Mouse (Mus musculus) C2C12 (cell line): ENCODE measurements at regions not wholly inside any gene's neighbourhood (a gene's known extent, or its start where the extent isn't known, plus 50 kb on each side); places are given as distances from the start of the nearest gene placed in this dataset.
"Not testable (repeated sequence)": the region's sequence is repeated elsewhere in the genome, so short reads cannot be mapped to it uniquely, and the experiment has no call there.

ENCODE experiments used
- H3K27me3 ChIP-seq: one replicate; pipeline ENCODE4 v1.6.1; 2011; ENCODE audit not compliant: control insufficient read depth, insufficient read depth, insufficient read length
- H3K36me3 ChIP-seq: one replicate; pipeline ENCODE4 v1.6.1; 2011; ENCODE audit not compliant: control insufficient read depth, insufficient read depth
- H3K4me3 ChIP-seq: one replicate; pipeline ENCODE4 v1.5.1; 2011; ENCODE audit warnings: mild to moderate bottlenecking, control low read depth; ENCODE audit not compliant: poor library complexity, insufficient read depth, severe bottlenecking
- H3K79me2 ChIP-seq: one replicate; pipeline ENCODE4 v1.6.1; 2011; ENCODE audit not compliant: control insufficient read depth, insufficient read depth
- H3K79me3 ChIP-seq: one replicate; pipeline ENCODE4 v1.6.1; 2011; ENCODE audit warnings: low read depth, control low read depth
- H3ac ChIP-seq: one replicate; pipeline ENCODE3; 2011; ENCODE audit warnings: low read depth; ENCODE audit not compliant: control insufficient read depth, insufficient read length
- CEBPB ChIP-seq: IDR thresholded peaks from one replicate; pipeline ENCODE4 v1.6.1; 2011; ENCODE audit warnings: low read depth, mild to moderate bottlenecking, control low read depth, moderate library complexity
- CTCF ChIP-seq: IDR thresholded peaks from one replicate; pipeline ENCODE4 v1.5.1; 2011; ENCODE audit not compliant: control insufficient read depth, insufficient read depth, insufficient read length
- FOSL1 ChIP-seq: IDR thresholded peaks from one replicate; pipeline ENCODE4 v1.8.0; 2011; ENCODE audit warnings: mild to moderate bottlenecking, low read length; ENCODE audit not compliant: poor library complexity, insufficient read depth, severe bottlenecking
- MAX ChIP-seq: IDR thresholded peaks from one replicate; pipeline ENCODE4 v1.6.1; 2011; ENCODE audit warnings: mild to moderate bottlenecking, control low read depth
- MYOD1 ChIP-seq: IDR thresholded peaks from one replicate; pipeline ENCODE4 v1.6.1; 2011; ENCODE audit warnings: low read depth; ENCODE audit not compliant: control insufficient read depth, insufficient read length
- MYOG ChIP-seq: IDR thresholded peaks from one replicate; pipeline ENCODE4 v1.6.1; 2011; ENCODE audit not compliant: control insufficient read depth, insufficient read length; ENCODE audit errors: extremely low read depth
- USF1 ChIP-seq: IDR thresholded peaks from one replicate; pipeline ENCODE4 v1.6.1; 2011; ENCODE audit warnings: low read depth, mild to moderate bottlenecking, control low read depth, moderate library complexity

- Histone ChIP-seq H3K27me3 (no peaks in the 10 kb centered on the region), H3K4me3 (no peak overlapping the region), H3K79me2 (no peaks in the 10 kb centered on the region), H3K36me3 (no peaks in the 10 kb centered on the region), H3K79me3 (no peaks in the 10 kb centered on the region), H3ac (no peak overlapping the region)
- no peak for TF ChIP-seq MAX
- TF ChIP-seq FOSL1, result no peak
- no peak for TF ChIP-seq CEBPB
- TF ChIP-seq USF1, result no peak
- no peak for TF ChIP-seq MYOG
- TF ChIP-seq CTCF, result no peak
- TF ChIP-seq MYOD1, result no peak
These were observed 541.5 kb downstream of the Diaph3 start for GRCm38 (mm10) chr14:86599511-86599910.

GRCm38 (mm10) chr14:86588525-86588924 is 552.5 kb downstream of the Diaph3 start:
- H3K79me2 ChIP-seq, result no peaks in the 10 kb centered on the region
- no peaks in the 10 kb centered on the region for H3K79me3 ChIP-seq
- no peak overlapping the region for H3K4me3 ChIP-seq
- no peak for TF ChIP-seq USF1
- no peak for TF ChIP-seq FOSL1
- TF ChIP-seq MYOG, result no peak
- TF ChIP-seq CTCF, result no peak
- H3K36me3 ChIP-seq, result no peaks in the 10 kb centered on the region
- no peak overlapping the region for H3ac ChIP-seq
- no peaks in the 10 kb centered on the region for H3K27me3 ChIP-seq

GRCm38 (mm10) chr14:86585959-86586358 is 555.1 kb downstream of the Diaph3 start:
- not testable (repeated sequence) for H3K79me3 ChIP-seq, H3K4me3 ChIP-seq, H3K27me3 ChIP-seq, H3K79me2 ChIP-seq, H3ac ChIP-seq, H3K36me3 ChIP-seq
- peak; percentile 41 for TF ChIP-seq MYOD1

GRCm38 (mm10) chr14:86562728-86563127 is 578.3 kb downstream of the Diaph3 start:
- H3K36me3 ChIP-seq, result no peaks in the 10 kb centered on the region
- H3K79me2 ChIP-seq, result no peaks in the 10 kb centered on the region
- H3K27me3 ChIP-seq, result no peaks in the 10 kb centered on the region
- H3ac ChIP-seq, result no peak overlapping the region
- no peak overlapping the region for H3K4me3 ChIP-seq
- no peak for TF ChIP-seq MYOG
- TF ChIP-seq CTCF, result peak; percentile 58
- no peaks in the 10 kb centered on the region for H3K79me3 ChIP-seq

DNA sequence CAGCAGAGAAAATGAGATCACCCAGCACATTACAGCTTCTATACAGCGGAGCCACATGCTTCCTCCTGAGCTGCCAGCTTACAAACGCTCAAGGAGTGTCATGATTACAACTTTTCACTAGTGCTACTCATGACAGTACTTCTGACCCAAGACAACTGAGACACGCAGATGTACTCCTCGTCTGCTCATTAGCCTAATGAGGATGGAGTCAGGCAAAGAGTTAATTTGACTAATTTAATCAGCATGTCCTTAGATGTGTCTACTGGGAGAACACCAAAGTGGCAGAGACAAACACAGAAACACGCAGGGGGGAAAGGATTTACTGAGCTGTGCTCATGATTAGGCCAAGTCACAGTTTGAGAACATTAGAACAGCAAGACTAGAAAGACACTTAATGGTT is 603.0 kb downstream of the Diaph3 start:
- H3K79me2 ChIP-seq, result no peaks in the 10 kb centered on the region
- no peak overlapping the region for H3K4me3 ChIP-seq
- no peaks in the 10 kb centered on the region for H3K79me3 ChIP-seq
- TF ChIP-seq USF1 (no peak), FOSL1 (no peak), CEBPB (no peak), CTCF (no peak)
- no peak overlapping the region for H3ac ChIP-seq
- H3K36me3 ChIP-seq, result no peaks in the 10 kb centered on the region
- no peaks in the 10 kb centered on the region for H3K27me3 ChIP-seq

DNA sequence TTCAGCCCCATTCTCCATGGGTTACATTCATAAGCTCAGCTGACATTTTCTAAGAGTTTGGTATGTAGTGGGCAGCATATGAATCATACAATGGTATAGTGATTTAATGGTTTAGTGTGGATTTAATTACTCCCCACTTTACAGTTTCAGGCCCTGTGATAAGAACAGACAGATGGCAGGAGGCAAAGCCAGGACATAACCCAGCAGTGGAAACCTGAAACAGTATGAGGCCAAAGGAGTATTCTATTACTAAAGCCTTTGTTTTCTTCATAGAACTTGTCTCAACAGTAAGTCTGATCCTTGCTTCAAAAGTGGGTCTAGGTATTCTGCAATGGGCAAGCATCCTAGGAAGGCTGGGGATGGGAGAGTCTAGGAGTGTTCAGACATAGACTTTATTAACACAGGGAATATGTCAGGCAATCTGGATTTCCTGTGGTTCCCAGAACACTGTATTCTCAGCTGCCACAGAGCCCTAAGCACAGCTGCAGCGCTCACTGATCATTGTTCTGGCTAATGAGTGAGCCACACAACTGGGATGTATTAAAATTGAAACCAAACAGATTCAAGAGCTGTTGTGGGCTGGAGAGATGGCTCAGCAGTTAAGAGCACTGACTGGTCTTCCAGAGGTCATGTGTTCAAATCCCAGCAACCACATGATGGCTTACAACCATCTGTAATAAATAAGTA is 604.6 kb downstream of the Diaph3 start:
- Histone ChIP-seq H3K79me2 (no peaks in the 10 kb centered on the region), H3ac (no peak overlapping the region), H3K79me3 (no peaks in the 10 kb centered on the region), H3K4me3 (no peak overlapping the region), H3K36me3 (no peaks in the 10 kb centered on the region), H3K27me3 (no peaks in the 10 kb centered on the region)
- TF ChIP-seq FOSL1 (no peak), MYOD1 (peak; percentile 90)

GRCm38 (mm10) chr14:86510408-86510807 is 630.6 kb downstream of the Diaph3 start:
- Histone ChIP-seq H3K27me3 (no peaks in the 10 kb centered on the region), H3K79me2 (no peaks in the 10 kb centered on the region), H3K36me3 (no peaks in the 10 kb centered on the region), H3K4me3 (no peak overlapping the region), H3K79me3 (no peaks in the 10 kb centered on the region), H3ac (no peak overlapping the region)
- TF ChIP-seq MYOG, result no peak
- TF ChIP-seq CEBPB, result no peak
- no peak for TF ChIP-seq FOSL1
- no peak for TF ChIP-seq USF1
